Mouse (Mus musculus) megakaryocyte progenitor cell, adult 5-6 weeks (primary cell): ENCODE data around the gene Rrp36. TPM values are rescaled to one million over a fixed set of nuclear protein-coding genes. Genes with fewer than 3 reads are reported as not detected.

Experiments used
- ATAC-seq: replicated peaks from 2 replicates; pipeline ENCODE4 v1.8.0; 2016; ENCODE audit warnings: mild to moderate bottlenecking, moderate TSS enrichment, inconsistent platforms; ENCODE audit not compliant: poor library complexity
- total RNA-seq, 2 experiments: library from RNA; stranded (forward) in 1 of 2; stranded (reverse) in 1 of 2; fragments of 157-497, 149-512 nt in 1 of 2; fragments of 200-1000 nt in 1 of 2; gene quantifications; 2 replicates each; pipeline versions ENCODE4 v1.2.3 to v1.2.4; 2015 to 2017

Gene Rrp36
- total RNA-seq, 2 experiments from 2014 or later = 12.4 to 89.7 TPM

DNA sequence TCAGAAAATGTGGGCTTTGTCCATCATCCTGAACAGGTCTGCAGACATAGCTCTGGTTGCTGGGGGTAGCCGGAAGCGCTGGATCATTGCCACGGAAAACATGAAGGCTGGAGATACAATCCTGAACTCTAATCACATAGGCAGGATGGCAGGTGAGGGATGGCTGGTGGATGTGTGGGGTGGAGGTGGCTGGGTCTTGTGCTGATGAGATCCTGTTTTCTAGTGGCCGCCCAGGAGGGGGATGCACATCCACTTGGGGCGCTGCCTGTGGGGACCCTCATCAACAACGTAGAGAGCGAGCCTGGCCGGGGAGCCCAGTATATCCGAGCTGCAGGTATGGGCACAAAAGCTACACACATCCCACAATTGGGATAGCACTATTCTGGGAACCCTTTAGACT is 25.7 kb downstream of the Rrp36 start:
- ATAC-seq = no peak

DNA sequence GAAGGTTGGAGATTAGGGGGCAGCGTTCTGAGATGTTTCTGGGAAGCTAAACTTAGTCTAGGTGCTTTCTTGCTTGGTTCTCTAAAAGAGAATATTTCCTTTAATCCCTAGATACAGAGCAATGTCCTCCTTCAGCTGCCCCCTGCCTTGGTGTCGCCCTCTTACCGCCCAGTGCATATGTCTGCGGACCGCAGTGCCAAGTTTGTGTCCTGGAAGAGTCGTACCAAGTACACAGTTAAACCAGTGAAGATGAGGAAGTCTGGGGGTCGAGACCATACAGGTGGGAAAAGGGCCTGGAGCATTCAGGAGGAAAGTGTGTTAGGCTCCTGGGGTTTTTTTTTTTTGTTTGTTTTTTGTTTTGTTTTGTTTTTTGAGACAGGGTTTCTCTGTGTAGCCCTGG is 26.9 kb downstream of the Rrp36 start:
- no peak for ATAC-seq

DNA sequence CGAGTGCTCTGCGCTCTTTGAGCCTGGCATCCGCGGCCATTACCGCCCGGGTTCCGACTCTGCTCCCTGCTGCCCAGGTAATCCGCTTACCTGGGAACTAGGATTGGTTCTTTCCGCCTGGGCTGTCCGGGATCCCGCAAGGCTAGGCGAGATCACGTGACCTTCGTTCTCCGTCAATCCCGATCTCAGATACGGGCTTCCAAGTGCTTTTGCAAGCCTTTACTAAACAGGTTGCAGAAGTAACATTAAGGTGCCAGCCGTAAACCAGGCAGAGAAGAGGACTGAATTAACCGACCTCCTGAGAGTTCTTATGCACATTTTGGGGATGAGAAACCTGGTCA is 27.9 kb downstream of the Rrp36 start:
- peak; percentile 14 for ATAC-seq

DNA sequence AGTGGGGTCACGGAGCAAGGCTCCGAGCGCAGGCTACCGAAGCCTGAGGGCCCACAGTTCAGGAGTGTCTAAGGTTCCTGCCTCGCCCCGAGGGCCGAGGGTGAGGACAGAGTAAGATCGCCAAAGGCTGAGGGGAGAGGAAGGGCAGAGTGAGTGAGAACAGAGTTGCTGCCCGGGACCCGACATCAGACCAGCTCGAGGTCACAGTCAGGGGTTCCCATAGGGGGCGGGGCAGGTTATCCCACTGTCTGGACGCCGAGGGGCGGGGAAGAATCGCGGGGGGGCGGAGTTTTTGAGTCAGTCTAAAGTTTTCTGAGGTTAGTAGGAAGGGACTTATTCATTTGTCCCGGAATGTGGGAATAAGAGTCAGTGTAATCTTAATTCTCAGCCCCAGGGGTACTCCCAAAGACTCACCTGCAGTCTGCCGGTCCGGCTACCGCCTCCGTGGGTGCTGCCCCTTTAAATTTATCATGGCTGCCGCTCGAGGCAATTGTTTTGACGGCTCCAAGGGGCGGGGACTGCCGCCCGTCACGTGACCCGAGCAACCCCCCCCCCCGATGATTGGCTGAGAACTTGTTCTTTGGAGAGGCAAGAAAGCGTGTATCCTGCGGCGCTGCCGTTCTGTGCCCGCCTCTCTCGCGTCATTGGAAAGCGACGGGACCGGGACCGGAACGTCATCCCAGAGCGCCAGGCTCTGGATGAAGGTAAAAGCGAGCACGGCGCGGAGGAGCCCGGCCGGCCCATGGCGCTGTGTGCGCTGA is 28.4 kb downstream of the Rrp36 start, which contains the start of the genes Klc4 and Mrpl2:
TSS of gene Klc4 (minus strand) at position 462 of the 761 bp plus-strand sequence.
TSS of gene Mrpl2 (plus strand) at position 669 of the 761 bp plus-strand sequence.
- ATAC-seq = peak; percentile 88

DNA sequence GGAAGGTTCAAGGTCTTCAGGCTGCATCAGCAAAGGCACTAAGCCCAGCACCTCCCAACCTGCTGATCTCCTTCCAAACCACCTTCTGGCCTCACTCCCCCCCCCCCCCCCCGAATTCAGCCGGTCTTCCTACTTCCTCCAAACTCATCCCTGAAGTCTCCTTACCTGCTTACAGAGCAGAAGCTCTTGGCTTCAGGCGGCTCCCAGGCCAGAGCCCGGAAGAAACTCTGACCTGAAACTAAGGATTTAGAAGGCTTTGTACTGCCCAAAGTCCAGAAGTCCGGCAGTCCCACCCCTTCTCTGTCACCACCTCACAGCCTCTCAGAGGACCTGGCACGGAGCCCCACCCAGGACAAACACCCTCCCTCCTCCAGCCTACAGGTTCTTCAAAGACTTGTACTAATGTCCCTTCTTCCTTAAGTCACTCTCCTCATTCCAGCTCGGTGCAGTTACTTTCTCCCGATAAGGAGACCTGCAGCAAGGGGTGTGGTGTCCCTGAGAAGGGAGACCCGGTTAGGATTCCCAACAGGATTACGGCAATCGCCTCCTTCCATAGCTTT is 29.2 kb downstream of the Rrp36 start:
- no peak for ATAC-seq

DNA sequence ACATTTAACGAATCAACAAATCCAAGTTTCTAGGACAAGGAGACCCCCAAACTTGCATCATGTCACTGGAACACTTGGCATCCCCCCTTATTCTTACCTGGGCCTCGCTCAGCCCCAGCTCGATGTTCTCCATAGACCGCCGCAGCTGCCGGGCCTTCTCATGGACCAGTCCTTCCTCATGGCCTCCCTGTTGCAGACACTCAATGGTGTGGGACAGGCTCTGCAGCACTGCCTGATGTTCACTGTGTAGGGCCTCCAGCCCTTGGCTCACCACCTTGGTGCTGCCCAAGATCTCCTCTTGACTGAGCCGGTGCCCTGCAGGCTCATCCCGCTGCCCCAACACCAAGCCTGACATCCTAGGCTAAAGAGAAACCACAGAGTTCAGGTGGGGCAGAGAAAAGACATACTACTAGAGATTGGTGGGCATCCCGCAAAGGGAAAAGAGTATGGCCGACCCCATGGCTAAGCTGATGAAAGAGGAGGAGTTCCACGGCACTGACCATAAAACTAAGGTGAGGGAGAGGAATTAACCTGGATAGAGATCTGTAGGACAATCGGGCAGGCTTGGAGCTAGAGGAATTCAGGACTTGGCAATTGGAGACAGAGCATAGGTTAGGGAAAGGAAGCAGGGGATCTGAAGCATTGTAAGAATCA is 29.9 kb downstream of the Rrp36 start:
- no peak for ATAC-seq

DNA sequence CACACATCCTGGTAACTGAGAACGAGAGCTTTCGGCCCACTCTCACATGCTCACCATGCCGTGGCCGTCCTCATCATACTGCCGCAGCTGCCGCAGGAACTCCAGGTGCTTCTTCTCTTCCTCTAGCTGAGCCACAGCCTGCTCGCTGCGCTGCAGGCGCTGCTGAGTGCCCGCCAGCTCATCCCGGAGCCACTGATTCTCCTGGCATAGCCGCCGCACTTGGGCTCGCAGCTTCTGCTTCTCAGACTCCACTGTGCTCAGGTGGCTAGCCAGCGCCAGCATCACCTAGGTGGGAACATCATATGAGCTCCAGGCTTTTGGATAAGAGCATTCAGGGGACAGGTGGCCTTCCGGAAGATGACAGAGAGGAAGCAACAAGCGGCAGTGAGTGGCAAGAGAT is 32.1 kb downstream of the Rrp36 start:
- no peak for ATAC-seq

DNA sequence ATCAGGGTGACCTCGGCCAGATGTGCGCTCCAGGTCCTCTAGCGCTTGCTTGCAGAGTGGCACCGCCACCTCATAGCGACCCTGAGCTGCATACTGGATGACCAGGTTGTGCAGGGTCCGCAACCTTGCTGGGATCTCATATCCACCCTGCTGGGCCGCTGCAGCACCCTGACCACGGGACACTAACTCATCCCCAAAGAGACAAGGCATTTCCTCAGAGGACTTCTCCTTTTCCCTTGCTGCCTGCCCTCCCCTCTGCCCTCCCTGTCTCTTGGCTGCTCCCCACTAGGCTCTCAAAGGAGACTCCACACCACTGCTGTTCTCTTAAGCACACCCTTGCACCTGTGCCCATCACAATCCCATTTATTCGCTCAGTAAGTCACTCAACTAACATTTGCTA is 34.2 kb downstream of the Rrp36 start:
- ATAC-seq = peak; percentile 67

DNA sequence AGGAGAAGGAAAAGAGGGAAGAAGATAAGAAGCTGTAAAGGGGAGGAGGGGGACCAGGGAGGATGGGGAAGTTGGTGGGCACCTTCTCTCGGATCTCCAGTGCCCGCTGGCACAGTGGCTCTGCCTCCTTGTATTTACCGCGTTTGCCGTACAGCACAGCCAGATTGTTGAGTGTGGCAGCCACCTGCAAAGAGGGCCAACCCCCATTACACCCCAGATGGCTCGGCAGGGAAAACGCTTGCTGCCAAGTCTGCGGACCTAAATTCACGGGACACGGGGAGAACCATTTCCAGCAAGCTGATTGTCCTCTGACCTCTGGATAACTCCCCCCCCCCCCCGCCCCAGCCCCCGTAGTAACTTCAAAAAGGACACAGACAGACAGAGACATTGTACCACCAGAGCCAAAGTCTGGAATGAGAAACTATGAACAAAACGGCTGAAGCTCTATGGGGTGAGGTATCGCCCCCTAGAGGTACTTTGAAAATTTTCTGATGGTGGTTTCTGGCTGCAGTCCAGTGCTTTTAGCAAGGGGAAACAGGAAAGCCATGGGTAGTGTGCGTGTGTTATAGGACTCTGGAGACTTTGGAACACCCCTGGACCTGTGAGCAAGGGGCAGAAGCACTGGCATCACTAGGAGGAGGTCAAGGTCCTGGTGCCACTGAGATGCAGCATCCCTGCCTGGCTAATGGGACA is 37.2 kb downstream of the Rrp36 start:
- peak; percentile 76 for ATAC-seq

DNA sequence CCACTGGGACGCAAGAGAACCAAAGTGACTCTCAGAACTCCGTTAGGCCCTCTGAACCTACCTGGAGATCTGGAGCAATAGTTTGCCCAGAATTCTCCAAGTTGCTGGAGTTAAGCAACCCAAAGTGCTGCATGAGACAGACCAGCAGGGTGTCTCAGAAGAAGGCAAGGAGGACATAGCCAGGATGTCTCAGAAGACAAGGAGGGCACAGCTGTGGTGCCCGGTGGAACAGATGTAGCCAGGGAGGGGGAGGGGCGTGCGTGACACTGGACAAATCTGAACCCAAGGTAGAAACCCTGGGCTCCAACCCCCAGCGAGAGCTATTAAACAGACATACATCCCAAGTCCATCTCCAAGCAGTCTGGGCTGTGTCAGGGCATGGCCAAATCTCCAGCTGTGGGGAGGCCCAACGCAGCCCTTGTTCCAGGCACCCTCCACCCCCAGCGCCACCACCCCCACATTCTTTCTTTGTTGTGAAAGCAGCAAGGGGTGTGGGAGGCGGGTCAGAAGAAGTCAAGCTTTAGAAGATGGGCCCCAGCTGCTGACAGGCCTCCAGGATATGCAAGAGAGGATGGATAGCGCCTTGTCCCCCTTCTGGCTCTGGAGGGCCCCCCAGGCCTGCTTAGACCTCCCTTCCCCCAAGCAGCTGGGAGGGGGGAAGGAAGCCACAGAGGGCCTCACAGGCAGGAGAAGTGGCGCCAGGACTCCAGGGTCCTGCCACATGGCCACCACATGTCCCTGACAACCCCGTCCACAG is 44.3 kb downstream of the Rrp36 start:
- ATAC-seq = peak; percentile 30; the same call in 1 of the 2 replicates

DNA sequence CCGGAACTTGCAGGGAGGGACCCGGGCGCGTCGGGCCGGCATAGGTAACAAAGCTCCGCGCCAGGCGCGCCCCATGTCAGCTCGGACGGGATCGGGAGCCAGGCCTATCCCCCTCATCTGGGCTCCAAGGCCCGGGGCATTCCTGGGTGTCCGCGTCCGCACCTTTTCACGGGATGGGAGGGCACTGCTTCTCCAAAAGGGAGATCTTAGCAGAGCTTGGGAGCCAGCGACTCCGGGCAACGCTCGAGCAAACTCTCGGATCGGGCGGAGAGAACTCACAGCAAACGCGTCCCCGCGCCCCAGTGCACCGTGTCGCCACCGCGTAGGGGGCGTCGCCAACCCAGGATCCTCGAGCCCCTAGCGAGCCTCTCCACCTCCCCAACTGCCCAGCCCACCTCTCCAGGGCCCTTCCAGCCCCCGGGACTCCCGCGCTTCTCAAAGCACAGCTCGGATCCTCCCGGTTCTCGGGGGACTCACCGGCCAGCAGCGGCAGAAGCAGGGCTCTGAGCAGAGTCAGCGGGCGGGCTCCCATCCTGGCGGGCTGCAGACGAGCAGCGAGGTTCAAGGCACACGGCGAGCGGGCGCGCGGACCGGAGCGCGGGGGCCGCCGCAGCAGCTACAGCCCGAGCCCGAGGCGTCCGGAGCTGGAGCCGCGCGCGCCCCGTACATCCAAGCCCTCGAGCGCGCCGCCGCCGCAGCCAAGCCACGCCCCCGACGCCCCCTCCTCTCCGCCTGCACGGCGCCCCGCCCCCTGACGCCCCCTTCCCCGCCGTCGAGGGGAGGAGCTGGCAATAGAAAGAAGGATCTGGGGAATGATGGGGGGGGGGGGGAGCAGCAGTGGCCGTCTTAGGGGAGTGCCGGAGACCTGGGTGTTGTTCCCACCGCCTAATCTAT is 45.1 kb downstream of the Rrp36 start, which contains the start of gene Ptk7:
TSS of gene Ptk7 (minus strand) at position 714 of the 894 bp plus-strand sequence.
- peak; percentile 32 for ATAC-seq

DNA sequence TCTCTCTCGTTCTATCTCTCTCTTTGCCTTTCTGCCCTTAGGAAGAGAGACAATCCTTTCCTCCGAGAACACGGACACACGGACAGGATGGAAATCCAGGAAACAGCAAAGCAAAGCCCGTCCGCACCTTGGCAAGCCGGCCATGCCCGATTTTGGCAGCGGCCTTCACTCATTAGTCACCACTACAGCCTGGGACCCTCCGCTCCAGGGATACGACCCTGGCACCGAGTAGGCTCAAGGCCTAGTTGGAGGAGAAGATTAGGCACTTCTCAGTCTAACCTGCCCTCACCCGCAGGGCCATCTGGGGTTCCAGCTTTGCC is 45.7 kb downstream of the Rrp36 start:
- no peak for ATAC-seq

DNA sequence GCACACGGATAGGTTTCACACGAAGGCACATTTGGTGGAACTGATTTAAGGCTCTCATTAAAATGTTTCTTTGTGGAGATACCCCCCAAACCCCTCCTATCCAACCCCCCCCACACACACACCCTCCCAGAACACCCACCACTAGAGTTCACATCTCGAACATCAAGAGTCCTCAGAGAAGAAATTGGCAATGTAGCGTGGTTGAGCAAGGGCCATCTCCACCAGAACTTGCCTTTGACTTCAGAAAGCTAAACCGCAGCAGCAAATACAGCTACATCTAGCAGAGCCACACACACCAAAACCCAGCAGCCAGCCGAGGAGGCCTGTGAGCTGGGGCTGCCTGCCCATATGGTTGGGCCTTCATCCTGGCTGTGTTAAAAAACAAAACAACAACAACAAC is 46.7 kb downstream of the Rrp36 start:
- ATAC-seq = no peak

DNA sequence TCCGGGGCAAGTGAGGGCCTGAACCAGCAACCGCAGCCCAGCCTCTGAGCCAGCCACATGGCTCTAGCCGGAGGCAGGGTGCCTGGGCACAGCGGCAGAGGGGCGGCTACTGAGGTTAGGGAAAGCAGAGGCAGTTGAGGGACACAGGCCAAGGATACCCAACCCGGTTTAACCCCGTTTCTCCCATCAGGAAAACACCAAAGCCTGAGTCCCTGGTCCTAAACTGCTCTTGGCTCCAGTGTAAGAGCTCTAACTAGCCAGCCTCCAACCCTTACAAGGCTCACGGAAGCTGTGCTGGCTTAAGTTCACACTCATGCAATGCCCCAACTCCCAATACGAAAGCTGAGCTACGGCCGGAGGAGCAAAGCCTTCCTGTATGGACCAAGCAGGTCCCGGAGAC is 49.6 kb downstream of the Rrp36 start:
- ATAC-seq = 0 out of 2 replicates have a peak, but pooled peaks have one; percentile 1

DNA sequence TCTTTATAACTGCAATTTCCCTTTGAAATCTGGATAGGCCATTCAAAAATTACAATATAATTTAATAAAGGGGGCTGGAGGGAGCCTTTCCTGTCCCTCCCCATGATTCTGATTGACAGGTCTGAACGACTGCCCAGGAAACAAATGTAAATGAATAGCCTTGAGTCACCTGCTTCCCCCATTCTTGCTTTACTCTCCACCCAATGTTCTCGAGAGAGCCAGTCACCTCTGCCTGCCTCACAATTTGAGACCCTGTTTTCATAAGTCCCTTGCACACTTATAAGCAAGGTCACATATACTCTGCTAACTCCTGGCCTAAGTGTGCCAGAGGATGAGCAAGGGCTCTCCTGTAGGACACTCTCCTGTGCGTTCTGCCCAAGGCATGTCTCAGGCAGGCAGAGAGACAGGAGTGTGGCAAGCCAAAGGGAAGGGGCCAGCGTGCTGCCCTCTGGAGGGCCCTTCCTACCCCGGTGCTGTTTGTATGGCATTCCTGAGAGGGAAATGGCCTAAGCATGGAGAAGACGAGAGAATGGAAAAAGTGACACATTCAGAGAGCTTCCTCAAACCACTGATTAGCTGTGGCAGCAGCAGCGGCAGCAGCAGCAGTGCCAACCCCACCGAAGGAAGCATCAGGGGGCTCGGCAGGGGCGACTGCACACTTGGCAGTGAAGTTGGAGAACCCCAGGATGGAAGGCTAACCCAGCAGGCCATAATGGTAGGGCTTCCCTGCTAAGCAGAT is 50.2 kb downstream of the Rrp36 start:
- ATAC-seq = peak; percentile 56

DNA sequence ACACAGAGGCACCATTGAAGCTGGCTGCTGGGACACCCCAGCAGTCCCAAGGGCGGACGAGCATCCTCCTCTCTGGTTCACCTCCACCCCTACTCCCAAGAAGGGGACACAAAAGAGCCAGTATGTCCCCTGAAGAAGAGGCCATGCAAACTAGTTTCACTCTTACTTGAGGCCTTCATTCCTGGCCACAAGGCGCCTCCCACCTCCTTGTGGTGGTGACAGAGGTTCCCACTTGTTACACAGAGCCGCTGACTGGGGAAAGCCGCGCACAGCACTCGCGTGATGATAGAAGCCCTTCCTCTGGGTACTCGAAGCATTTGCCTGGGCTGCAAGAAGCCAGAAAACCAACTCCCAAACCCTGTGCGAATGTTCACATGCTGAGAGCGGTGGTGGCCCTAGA is 51.9 kb downstream of the Rrp36 start:
- ATAC-seq = peak; percentile 65

DNA sequence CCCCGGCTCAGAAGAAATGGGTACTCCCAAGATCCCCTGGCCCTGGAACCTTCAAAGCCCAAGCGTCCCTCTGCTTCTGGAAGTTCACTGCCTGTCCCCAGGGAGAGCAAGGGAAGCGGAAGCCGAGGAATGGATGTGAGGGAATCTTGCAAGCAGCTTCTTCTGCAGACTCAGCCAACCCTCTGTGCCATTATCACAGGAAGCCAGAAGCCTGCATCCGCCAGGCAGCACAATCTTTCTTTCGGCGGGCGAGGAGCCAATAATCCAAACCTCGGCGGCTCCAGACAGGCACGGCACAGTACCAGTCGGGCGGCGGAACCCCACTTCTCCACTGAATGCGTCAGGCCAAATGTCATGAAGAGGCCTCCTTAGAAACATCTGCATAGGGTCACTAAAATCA is 52.8 kb downstream of the Rrp36 start:
- ATAC-seq = peak; percentile 6; the same call in 1 of the 2 replicates

DNA sequence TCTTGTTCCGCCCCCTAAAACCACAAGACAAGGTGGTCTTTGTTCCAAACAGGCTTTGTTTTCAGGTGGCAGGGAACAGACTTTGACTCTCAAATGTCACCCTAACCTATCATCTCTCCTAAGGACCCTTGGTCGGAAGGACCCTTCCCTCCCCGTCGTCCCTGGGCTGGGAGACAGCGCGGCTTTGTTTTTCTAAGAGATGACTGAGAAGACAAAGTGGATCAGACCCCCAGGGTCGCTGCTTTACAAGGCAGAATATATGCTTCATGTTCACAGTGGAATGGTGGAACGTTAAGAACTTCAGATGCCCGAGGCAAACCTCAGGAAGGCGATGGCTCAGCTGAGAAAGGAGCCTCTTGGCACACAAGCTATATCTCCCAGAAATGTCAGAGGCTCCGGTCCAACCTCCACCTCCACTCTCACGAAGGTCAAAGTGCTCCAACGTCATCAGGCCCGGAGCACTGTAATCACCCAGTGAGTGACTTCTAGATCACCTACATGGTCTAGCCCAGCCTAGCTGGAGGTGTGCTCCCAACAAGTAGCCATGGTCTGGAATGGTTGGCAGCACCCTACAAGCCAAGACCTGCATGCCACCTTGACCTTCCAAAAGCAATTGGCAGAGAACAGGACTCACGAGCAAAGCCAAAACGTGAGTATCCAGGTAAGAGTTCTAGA is 54.3 kb downstream of the Rrp36 start:
- no peak for ATAC-seq
